ENCODE assay signal across 8 mouse cellular contexts in the genomic region with DNA sequence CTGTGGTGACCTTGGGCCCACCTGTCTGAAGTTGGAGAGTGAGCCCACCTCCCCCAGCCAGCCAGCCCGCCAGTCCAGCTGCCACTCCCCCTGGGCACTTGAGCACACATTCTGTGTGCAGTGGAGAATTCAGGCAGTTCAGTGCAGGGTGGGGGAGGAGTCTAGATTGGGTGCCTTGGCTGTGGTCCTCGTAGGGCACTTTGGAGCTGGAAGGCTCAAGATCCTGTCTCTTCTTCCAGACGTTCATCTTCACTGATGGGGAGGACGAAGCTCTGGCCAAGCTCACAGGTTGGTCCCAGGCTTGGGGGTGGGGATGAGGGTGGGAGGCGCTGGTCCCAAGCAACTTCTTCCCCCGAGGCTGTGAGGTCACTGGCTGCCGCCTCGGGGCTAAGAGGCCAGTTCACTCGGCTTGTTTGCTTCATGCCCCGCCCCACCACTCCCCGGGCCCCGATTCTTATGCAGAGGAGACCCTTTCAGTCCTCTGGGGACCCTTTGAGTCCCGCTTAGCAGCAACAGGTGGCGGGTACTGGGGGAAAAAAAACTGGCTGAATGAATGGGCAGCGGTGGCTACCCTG. TPM values are rescaled to one million over a fixed set of nuclear protein-coding genes. Genes with fewer than 3 reads are reported as not detected.
A peak's percentile ranks its signal among the peaks of the same experiment; 100 is the strongest.
DNase-seq lines count a peak whose midpoint lies in the region; ATAC-seq and TF ChIP-seq lines count a peak whose summit lies in the region.

No protein-coding gene starts in this region.

- H3K36me3 ChIP-seq in spleen, adult 2 months (ENCODE audit: control insufficient read depth, insufficient read depth, low read length) = peaks cover 35% of the 10 kb centered on the region
- peaks cover 33% of the 10 kb centered on the region for H3K36me3 ChIP-seq in forebrain, embryonic 12.5 days (replicated peaks)
- H3K36me3 ChIP-seq in liver, embryonic 12.5 days = peaks cover 38% of the 10 kb centered on the region

- no peak for TF ChIP-seq POLR2A in spleen, adult 2 months (IDR thresholded peaks at IDR 0.05; ENCODE audit: low read depth, low read length)
- TF ChIP-seq POLR2A in olfactory bulb, adult 2 months (IDR thresholded peaks at IDR 0.05; ENCODE audit: insufficient read depth, low read depth, low read length) = no peak

- peaks cover 36% of the 10 kb centered on the region for H3K4me1 ChIP-seq in spleen, adult 2 months (ENCODE audit: control insufficient read depth, insufficient read depth, insufficient read length)
- H3K4me1 ChIP-seq in forebrain, embryonic 12.5 days = peaks cover 76% of the 10 kb centered on the region
- peaks cover 100% of the 10 kb centered on the region for H3K4me1 ChIP-seq in liver, embryonic 12.5 days
- H3K4me1 ChIP-seq in olfactory bulb, adult 2 months (ENCODE audit: control insufficient read depth, insufficient read depth, low read length) = peaks cover 56% of the 10 kb centered on the region

- H3K27me3 ChIP-seq in spleen, adult 2 months (ENCODE audit: control insufficient read depth, insufficient read depth, low read length) = no peaks in the 10 kb centered on the region
- H3K27me3 ChIP-seq in forebrain, embryonic 12.5 days = peaks cover 10% of the 10 kb centered on the region; the same call in 1 of the 2 replicates
- peaks cover 63% of the 10 kb centered on the region for H3K27me3 ChIP-seq in liver, embryonic 12.5 days (replicated peaks)

- peak overlapping the region; percentile 83 for H3K27ac ChIP-seq in spleen, adult 2 months (ENCODE audit: insufficient read depth, low read length)
- H3K27ac ChIP-seq in forebrain, embryonic 12.5 days = peak overlapping the region; percentile 99
- H3K27ac ChIP-seq in liver, embryonic 12.5 days = 0 out of 2 replicates have a peak overlapping the region, but pooled peaks have one; percentile 5
- 0 out of 2 replicates have a peak overlapping the region, but pooled peaks have one; percentile 0 for H3K27ac ChIP-seq in olfactory bulb, adult 2 months (ENCODE audit: insufficient read depth, low read depth, low read length)

- ATAC-seq in forebrain, embryonic 12.5 days (ENCODE audit: low FRiP score) = peak; percentile 25
- ATAC-seq in liver, embryonic 12.5 days = no peak

- TF ChIP-seq CTCF in spleen, adult 2 months (IDR thresholded peaks at IDR 0.05; ENCODE audit: extremely low read depth, insufficient read depth, insufficient read length, insufficient replicate concordance) = no peak
- TF ChIP-seq CTCF in olfactory bulb, adult 2 months (IDR thresholded peaks at IDR 0.05; ENCODE audit: insufficient read depth, low read depth, low read length) = no peak

- WGBS in spleen, adult 2 months = 65% methylated on average over 15 of the region's 15 CpGs
- 6% methylated on average over 15 of the region's 15 CpGs for WGBS in forebrain, embryonic 12.5 days
- 52% methylated on average over 15 of the region's 15 CpGs for WGBS in liver, embryonic 12.5 days (ENCODE audit: insufficient replicate concordance)
- WGBS in olfactory bulb, adult 2 months = 24% methylated on average over 15 of the region's 15 CpGs

- peak overlapping the region; percentile 54; the same call in 1 of the 2 replicates for H3K4me3 ChIP-seq in spleen, adult 2 months (ENCODE audit: extremely low read depth, insufficient read depth, insufficient read length)
- peak overlapping the region; percentile 82 for H3K4me3 ChIP-seq in forebrain, embryonic 12.5 days (replicated peaks)
- no peak overlapping the region for H3K4me3 ChIP-seq in liver, embryonic 12.5 days
- no peak overlapping the region for H3K4me3 ChIP-seq in olfactory bulb, adult 2 months (ENCODE audit: insufficient read depth, low read depth, low read length)

- no peak for DNase-seq in spleen, adult 2 months (ENCODE audit: low read depth in 1 of 2, low spot score in 2 of 2)
- no peak for DNase-seq in spleen, adult 12 weeks (ENCODE audit: low spot score)
- no peak for DNase-seq in layer of hippocampus, adult 11-12 months (ENCODE audit: low spot score)
- no peak for DNase-seq in adrenal gland, adult 18-20 months (ENCODE audit: low spot score in 2 of 2)
- no peak for DNase-seq in cerebellum, postnatal 4 days (ENCODE audit: low spot score in 2 of 2)

- peak overlapping the region; percentile 83 for H3K4me2 ChIP-seq in forebrain, embryonic 12.5 days
- peak overlapping the region; percentile 92 for H3K4me2 ChIP-seq in liver, embryonic 12.5 days

- peak overlapping the region; percentile 94 for H3K9ac ChIP-seq in forebrain, embryonic 12.5 days
- H3K9ac ChIP-seq in liver, embryonic 12.5 days = peak overlapping the region; percentile 27; the same call in 1 of the 2 replicates

- H3K9me3 ChIP-seq in forebrain, embryonic 12.5 days = no peaks in the 10 kb centered on the region
- H3K9me3 ChIP-seq in liver, embryonic 12.5 days (replicated peaks) = no peaks in the 10 kb centered on the region

RNA-seq across cellular contexts. Expression of a gene that starts 4.6 kb away (rescaled TPM):
- 165 and 240 TPM in 2 replicates for polyA plus RNA-seq in spleen, adult 2 months (2012; rRNA removed)
- polyA plus RNA-seq in forebrain, embryonic 12.5 days (2016; fragmentation: Nextera tagmentation; extraction: Ambion mirVana) = 30.9 and 32.8 TPM in 2 replicates
- 7.4 and 8.3 TPM in 2 replicates for polyA plus RNA-seq in liver, embryonic 12.5 days (2016; fragmentation: Nextera tagmentation; extraction: Ambion mirVana)
- not detected in 2 replicates for polyA plus RNA-seq in olfactory bulb, adult 2 months (2012; ENCODE audit: insufficient read depth, insufficient read length, low replicate concordance, missing spikeins)
- total RNA-seq in adrenal gland, adult 18-20 months (2021) = 10 to 100 TPM in 1 of 2 experiments, 1 to 10 TPM in 1; 9.8 to 12.3 TPM

RNA-seq across cellular contexts. Expression of a gene that starts 37.1 kb away (rescaled TPM):
- polyA plus RNA-seq in spleen, adult 2 months (2012; rRNA removed) = 95.1 and 118 TPM in 2 replicates
- polyA plus RNA-seq in forebrain, embryonic 12.5 days (2016; fragmentation: Nextera tagmentation; extraction: Ambion mirVana) = 84.5 and 88.0 TPM in 2 replicates
- 13.0 and 15.6 TPM in 2 replicates for polyA plus RNA-seq in liver, embryonic 12.5 days (2016; fragmentation: Nextera tagmentation; extraction: Ambion mirVana)
- polyA plus RNA-seq in olfactory bulb, adult 2 months (2012; ENCODE audit: insufficient read depth, insufficient read length, low replicate concordance, missing spikeins) = not detected in 2 replicates
- total RNA-seq in adrenal gland, adult 18-20 months (2021) = 10 to 100 TPM; 26.5 to 70.6 TPM

RNA-seq across cellular contexts. Expression of a gene that starts 46.8 kb away (rescaled TPM):
- polyA plus RNA-seq in spleen, adult 2 months (2012; rRNA removed) = 0.61 and 0.81 TPM in 2 replicates
- not detected in 2 replicates for polyA plus RNA-seq in forebrain, embryonic 12.5 days (2016; fragmentation: Nextera tagmentation; extraction: Ambion mirVana)
- 6.3 and 7.8 TPM in 2 replicates for polyA plus RNA-seq in liver, embryonic 12.5 days (2016; fragmentation: Nextera tagmentation; extraction: Ambion mirVana)
- polyA plus RNA-seq in olfactory bulb, adult 2 months (2012; ENCODE audit: insufficient read depth, insufficient read length, low replicate concordance, missing spikeins) = not detected in 2 replicates
- total RNA-seq in adrenal gland, adult 18-20 months (2021) = not detected

Comparison
In these comparisons a context has a peak if more than half of its experiments do, and no peak if none do; other contexts are left out.
1. H3K27ac ChIP-seq: peak in every context shown above with its lines; median percentile 99 in forebrain, embryonic 12.5 days; 83 in spleen, adult 2 months; 5 in liver, embryonic 12.5 days; 0 in olfactory bulb, adult 2 months.
2. H3K4me3 ChIP-seq: peak in spleen, adult 2 months (single experiment) and forebrain, embryonic 12.5 days (single experiment); none in liver, embryonic 12.5 days (single experiment) and olfactory bulb, adult 2 months (single experiment).